Mouse (Mus musculus): Measurements from ENCODE around the gene Rpusd3. TPM values are rescaled to one million over a fixed set of nuclear protein-coding genes. Genes with fewer than 3 reads are reported as not detected.

Rpusd3 gene
- total and polyA plus RNA-seq, 2 experiments from 2014 or later = 22.0 to 53.8 TPM

DNA sequence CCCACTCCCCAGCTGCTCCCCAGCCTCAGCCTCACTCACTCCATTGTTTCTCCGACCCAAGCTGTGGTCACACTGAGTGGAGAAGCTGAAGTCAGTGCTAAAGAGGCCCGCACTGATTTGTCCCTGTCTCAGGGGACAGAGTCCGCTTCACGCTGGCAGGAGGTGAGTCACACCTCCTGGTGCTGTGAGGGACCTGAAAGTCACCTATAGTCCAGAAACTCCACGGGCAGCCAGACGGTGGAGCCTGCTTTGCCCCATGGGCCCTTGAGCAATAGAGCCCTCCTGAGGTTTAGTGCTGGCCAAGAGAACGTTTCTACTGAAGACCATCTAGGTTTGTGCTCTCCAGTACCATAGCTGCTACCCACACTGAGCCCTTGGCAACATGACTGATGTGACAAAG, 15.6 kb upstream of the Rpusd3 start:
- H3K9ac ChIP-seq (replicated peaks; ENCODE audit: low read length, poor library complexity, severe bottlenecking) = no peak overlapping the region
- no peak overlapping the region for H3K4me2 ChIP-seq (ENCODE audit: low read depth, low read length, poor library complexity, severe bottlenecking)
- H3K27me3 ChIP-seq (ENCODE audit: insufficient read depth, low read length) = 0 out of 2 replicates have a peak, but pooled peaks cover 3% of the 10 kb centered on the region
- no peak overlapping the region for H3K4me3 ChIP-seq (ENCODE audit: low read depth, low read length)
- WGBS = 71% methylated on average over 7 of the region's 7 CpGs
- ATAC-seq (ENCODE audit: low FRiP score) (no peak), DNase-seq (ENCODE audit: low spot score) (no peak)
- H3K27ac ChIP-seq (ENCODE audit: low read depth, low read length) = no peak overlapping the region
- no peak for TF ChIP-seq CTCF (IDR thresholded peaks at IDR 0.05)
- no peaks in the 10 kb centered on the region for H3K4me1 ChIP-seq (ENCODE audit: insufficient read depth, low read length)
- H3K9me3 ChIP-seq (ENCODE audit: low read length) = no peaks in the 10 kb centered on the region
- no peaks in the 10 kb centered on the region for H3K36me3 ChIP-seq (ENCODE audit: insufficient read depth, low read length)

DNA sequence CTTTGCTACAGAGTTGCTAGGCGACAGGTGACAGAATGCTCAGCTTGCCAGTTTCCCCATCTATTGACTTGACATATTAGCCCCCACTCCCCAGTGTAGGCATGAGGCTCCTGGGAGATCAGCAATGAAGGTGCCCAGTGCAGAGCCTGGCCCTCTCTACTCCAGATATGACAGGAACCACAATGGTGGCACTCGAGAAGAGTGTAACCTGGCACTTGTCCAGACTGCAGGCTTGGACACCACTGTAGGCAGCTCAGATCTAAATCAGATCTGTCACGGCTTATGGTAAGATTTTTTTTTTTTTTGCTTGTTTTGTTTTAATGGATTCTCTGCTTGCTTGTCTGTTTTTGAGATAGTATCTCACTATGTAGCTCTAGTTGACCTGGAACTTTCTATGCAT, 14.5 kb upstream of the Rpusd3 start:
- 0 out of 2 replicates have a peak, but pooled peaks cover 3% of the 10 kb centered on the region for H3K27me3 ChIP-seq (ENCODE audit: insufficient read depth, low read length)
- no peak overlapping the region for H3K4me2 ChIP-seq (ENCODE audit: low read depth, low read length, poor library complexity, severe bottlenecking)
- ATAC-seq (ENCODE audit: low FRiP score) = no peak
- WGBS = 65% methylated on average over 3 of the region's 3 CpGs
- no peak overlapping the region for H3K9ac ChIP-seq (replicated peaks; ENCODE audit: low read length, poor library complexity, severe bottlenecking)
- no peaks in the 10 kb centered on the region for H3K4me1 ChIP-seq (ENCODE audit: insufficient read depth, low read length)
- no peaks in the 10 kb centered on the region for H3K36me3 ChIP-seq (ENCODE audit: insufficient read depth, low read length)
- TF ChIP-seq CTCF (IDR thresholded peaks at IDR 0.05) = no peak
- DNase-seq (ENCODE audit: low spot score) = no peak
- no peaks in the 10 kb centered on the region for H3K9me3 ChIP-seq (ENCODE audit: low read length)
- H3K27ac ChIP-seq (ENCODE audit: low read depth, low read length) = no peak overlapping the region
- no peak overlapping the region for H3K4me3 ChIP-seq (ENCODE audit: low read depth, low read length)

DNA sequence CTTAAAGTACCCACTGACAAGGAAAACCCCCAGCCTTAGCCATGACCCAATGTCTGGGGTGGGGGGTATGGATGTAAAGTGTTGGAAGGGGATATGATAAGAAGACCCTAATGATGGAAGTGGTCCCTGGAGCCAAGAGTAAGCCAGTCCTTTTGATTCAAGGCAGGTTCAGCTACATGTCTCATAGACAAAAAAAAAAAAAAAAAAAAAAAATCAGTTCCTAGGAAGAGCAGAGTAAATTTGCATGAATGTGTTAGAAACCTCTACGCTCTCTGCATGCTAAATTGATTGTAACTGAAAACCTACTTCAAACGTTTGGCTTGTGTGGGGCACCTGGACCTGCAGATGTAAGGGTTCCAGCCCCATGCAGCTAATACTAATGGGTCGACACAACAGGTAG, 12.7 kb upstream of the Rpusd3 start:
- Histone ChIP-seq H3K9ac (replicated peaks; ENCODE audit: low read length, poor library complexity, severe bottlenecking) (no peak overlapping the region), H3K27ac (ENCODE audit: low read depth, low read length) (no peak overlapping the region), H3K27me3 (ENCODE audit: insufficient read depth, low read length) (0 out of 2 replicates have a peak, but pooled peaks cover 3% of the 10 kb centered on the region), H3K4me1 (ENCODE audit: insufficient read depth, low read length) (no peaks in the 10 kb centered on the region), H3K4me3 (ENCODE audit: low read depth, low read length) (no peak overlapping the region), H3K4me2 (ENCODE audit: low read depth, low read length, poor library complexity, severe bottlenecking) (no peak overlapping the region), H3K9me3 (ENCODE audit: low read length) (no peaks in the 10 kb centered on the region), H3K36me3 (ENCODE audit: insufficient read depth, low read length) (no peaks in the 10 kb centered on the region)
- no peak for TF ChIP-seq CTCF (IDR thresholded peaks at IDR 0.05)
- WGBS = 55% methylated on average over 3 of the region's 3 CpGs
- DNase-seq (ENCODE audit: low spot score) = no peak
- no peak for ATAC-seq (ENCODE audit: low FRiP score)

DNA sequence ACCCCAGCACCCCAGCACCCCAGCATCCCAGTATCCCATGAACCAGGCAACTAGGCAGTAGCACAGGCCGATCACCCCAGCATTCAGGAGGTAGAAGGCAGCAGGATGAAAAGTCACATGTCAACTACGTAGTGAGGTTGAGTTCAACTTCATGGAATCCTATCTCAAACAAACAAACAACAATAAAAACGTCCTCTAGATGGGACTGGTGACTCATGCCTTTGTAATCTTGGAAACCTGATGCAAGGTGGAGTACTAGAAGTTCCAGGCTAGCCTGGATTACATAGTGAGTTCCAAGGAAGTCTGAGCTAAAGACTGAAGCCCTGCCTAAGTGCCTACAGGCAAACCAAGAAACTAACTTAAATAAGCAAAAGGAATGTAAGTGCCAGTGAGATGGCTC, 11.7 kb upstream of the Rpusd3 start:
- H3K9ac ChIP-seq (replicated peaks; ENCODE audit: low read length, poor library complexity, severe bottlenecking) = no peak overlapping the region
- DNase-seq (ENCODE audit: low spot score) (no peak), ATAC-seq (ENCODE audit: low FRiP score) (no peak)
- WGBS = 59% methylated on average over 3 of the region's 3 CpGs
- no peak overlapping the region for H3K4me2 ChIP-seq (ENCODE audit: low read depth, low read length, poor library complexity, severe bottlenecking)
- H3K27ac ChIP-seq (ENCODE audit: low read depth, low read length) = no peak overlapping the region
- no peak for TF ChIP-seq CTCF (IDR thresholded peaks at IDR 0.05)
- H3K27me3 ChIP-seq (ENCODE audit: insufficient read depth, low read length) = 0 out of 2 replicates have a peak, but pooled peaks cover 2% of the 10 kb centered on the region
- no peaks in the 10 kb centered on the region for H3K36me3 ChIP-seq (ENCODE audit: insufficient read depth, low read length)
- H3K4me1 ChIP-seq (ENCODE audit: insufficient read depth, low read length) = no peaks in the 10 kb centered on the region
- no peaks in the 10 kb centered on the region for H3K9me3 ChIP-seq (ENCODE audit: low read length)
- H3K4me3 ChIP-seq (ENCODE audit: low read depth, low read length) = no peak overlapping the region

DNA sequence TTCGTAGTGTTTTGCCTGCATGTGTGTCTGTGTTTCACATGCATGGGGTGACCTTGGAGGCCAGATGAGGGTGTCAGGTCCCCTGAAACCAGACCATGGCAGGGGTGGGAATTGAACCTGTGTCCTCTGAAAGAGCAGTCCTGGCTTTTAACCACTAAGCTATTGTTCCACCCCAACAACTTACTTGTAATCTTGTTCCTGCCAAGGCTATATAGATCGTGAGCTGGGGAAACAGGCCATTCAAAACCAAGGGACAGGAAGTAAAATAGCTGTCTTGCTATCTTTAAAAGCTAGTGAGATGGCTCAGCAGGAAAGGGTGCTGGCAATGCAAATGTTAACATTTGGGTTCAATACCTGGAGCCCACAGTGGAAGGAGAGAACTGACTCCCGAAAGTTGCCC, 10.8 kb upstream of the Rpusd3 start:
- Histone ChIP-seq H3K9ac (replicated peaks; ENCODE audit: low read length, poor library complexity, severe bottlenecking) (no peak overlapping the region), H3K36me3 (ENCODE audit: insufficient read depth, low read length) (no peaks in the 10 kb centered on the region), H3K4me3 (ENCODE audit: low read depth, low read length) (no peak overlapping the region), H3K27ac (ENCODE audit: low read depth, low read length) (no peak overlapping the region), H3K9me3 (ENCODE audit: low read length) (no peaks in the 10 kb centered on the region), H3K27me3 (ENCODE audit: insufficient read depth, low read length) (no peaks in the 10 kb centered on the region), H3K4me2 (ENCODE audit: low read depth, low read length, poor library complexity, severe bottlenecking) (no peak overlapping the region), H3K4me1 (ENCODE audit: insufficient read depth, low read length) (no peaks in the 10 kb centered on the region)
- no peak for TF ChIP-seq CTCF (IDR thresholded peaks at IDR 0.05)
- ATAC-seq (ENCODE audit: low FRiP score) (no peak), DNase-seq (ENCODE audit: low spot score) (no peak)
- 75% methylated on average over 3 of the region's 3 CpGs for WGBS

DNA sequence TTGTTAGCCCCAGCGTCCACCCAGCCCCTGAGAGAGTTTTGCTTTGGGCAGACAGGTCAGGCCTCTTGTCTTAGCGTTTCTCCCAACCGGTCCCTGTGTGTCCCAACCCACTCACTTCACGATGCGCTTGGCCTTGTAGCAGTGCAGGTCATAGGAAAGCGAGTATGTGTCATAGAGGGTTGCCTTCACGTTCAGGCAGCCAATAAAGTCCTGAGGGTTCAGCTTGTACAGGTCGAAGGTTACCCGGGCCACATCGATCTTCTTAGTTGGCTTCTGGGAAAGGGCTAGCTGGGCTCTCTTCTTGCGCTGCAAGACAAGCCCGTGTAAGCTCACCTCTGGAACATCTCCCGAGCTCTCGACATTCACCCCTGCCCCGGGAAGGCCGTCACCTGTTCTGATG, 8.9 kb upstream of the Rpusd3 start:
- Histone ChIP-seq H3K36me3 (ENCODE audit: insufficient read depth, low read length) (no peaks in the 10 kb centered on the region), H3K27me3 (ENCODE audit: insufficient read depth, low read length) (no peaks in the 10 kb centered on the region), H3K9me3 (ENCODE audit: low read length) (no peaks in the 10 kb centered on the region), H3K4me1 (ENCODE audit: insufficient read depth, low read length) (no peaks in the 10 kb centered on the region), H3K4me2 (ENCODE audit: low read depth, low read length, poor library complexity, severe bottlenecking) (no peak overlapping the region), H3K27ac (ENCODE audit: low read depth, low read length) (no peak overlapping the region), H3K4me3 (ENCODE audit: low read depth, low read length) (no peak overlapping the region), H3K9ac (replicated peaks; ENCODE audit: low read length, poor library complexity, severe bottlenecking) (no peak overlapping the region)
- 91% methylated on average over 16 of the region's 16 CpGs for WGBS
- no peak for ATAC-seq (ENCODE audit: low FRiP score)
- no peak for TF ChIP-seq CTCF (IDR thresholded peaks at IDR 0.05)
- no peak for DNase-seq (ENCODE audit: low spot score)

All from midbrain, postnatal 0 days (tissue).